Mouse (Mus musculus): ENCODE results near the gene Slc6a21. TPM values are rescaled to one million over a fixed set of nuclear protein-coding genes. Genes with fewer than 3 reads are reported as not detected.

Slc6a21 gene
- polyA plus RNA-seq, 1 experiment from 2014 or later, result 0.09 TPM

- no peak overlapping the region for H3K9ac ChIP-seq
Measured at GRCm38 (mm10) chr7:45302626-45303025, 25.3 kb downstream of the Slc6a21 start.

DNA sequence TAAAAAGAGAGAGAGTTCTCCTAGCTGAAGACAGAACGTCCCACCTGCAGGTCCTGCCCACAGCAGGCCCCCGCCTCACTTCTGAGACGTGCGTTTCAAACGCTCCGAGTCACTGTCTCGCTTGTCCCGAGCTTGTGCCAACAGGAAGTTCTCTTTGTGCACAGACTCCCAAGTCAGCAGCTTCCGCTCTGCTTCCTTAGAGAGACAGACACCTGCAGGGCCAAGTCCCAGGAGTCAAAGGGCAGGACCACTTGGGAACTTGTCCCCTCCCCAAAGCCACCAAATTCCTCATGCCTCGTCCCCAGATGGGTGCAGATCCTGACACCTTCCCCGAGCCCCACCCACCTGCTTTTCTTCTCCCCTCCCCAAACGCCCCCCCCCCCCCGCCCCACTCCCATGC is 27.6 kb downstream of the Slc6a21 start:
- 22% methylated on average over 12 of the region's 13 CpGs for WGBS
- no peaks in the 10 kb centered on the region for H3K27me3 ChIP-seq

More at GRCm38 (mm10) chr7:45302626-45303025, 25.3 kb downstream of the Slc6a21 start:
- 44% methylated on average over 8 of the region's 8 CpGs for WGBS
- H3K36me3 ChIP-seq, result no peaks in the 10 kb centered on the region
- H3K4me3 ChIP-seq, result no peak overlapping the region
- H3K9me3 ChIP-seq, result no peaks in the 10 kb centered on the region
- ATAC-seq (ENCODE audit: borderline replicate concordance, extremely low read depth, low FRiP score, low TSS enrichment), result no peak
- no peak overlapping the region for H3K27ac ChIP-seq
- peaks cover 16% of the 10 kb centered on the region for H3K4me1 ChIP-seq
- no peaks in the 10 kb centered on the region for H3K27me3 ChIP-seq
- H3K4me2 ChIP-seq, result no peak overlapping the region

GRCm38 (mm10) chr7:45305275-45305674 is 28.0 kb downstream of the Slc6a21 start:
- Histone ChIP-seq H3K36me3 (no peaks in the 10 kb centered on the region), H3K27me3 (no peaks in the 10 kb centered on the region), H3K9me3 (no peaks in the 10 kb centered on the region), H3K27ac (no peak overlapping the region), H3K4me2 (peak overlapping the region; percentile 39), H3K9ac (no peak overlapping the region), H3K4me3 (no peak overlapping the region), H3K4me1 (peaks cover 11% of the 10 kb centered on the region)
- peak; percentile 61 for ATAC-seq (ENCODE audit: borderline replicate concordance, extremely low read depth, low FRiP score, low TSS enrichment)
- 11% methylated on average over 17 of the region's 17 CpGs for WGBS

More for the DNA sequence above, 27.6 kb downstream of the Slc6a21 start:
- no peak overlapping the region for H3K27ac ChIP-seq
- ATAC-seq (ENCODE audit: borderline replicate concordance, extremely low read depth, low FRiP score, low TSS enrichment), result no peak; the same call in 1 of the 2 replicates
- H3K4me1 ChIP-seq, result peaks cover 15% of the 10 kb centered on the region
- H3K9me3 ChIP-seq, result no peaks in the 10 kb centered on the region
- no peak overlapping the region for H3K4me3 ChIP-seq
- H3K36me3 ChIP-seq, result no peaks in the 10 kb centered on the region
- H3K4me2 ChIP-seq, result peak overlapping the region; percentile 39
- H3K9ac ChIP-seq, result no peak overlapping the region

- no peak for ATAC-seq (ENCODE audit: borderline replicate concordance, extremely low read depth, low FRiP score, low TSS enrichment)
- no peak overlapping the region for H3K9ac ChIP-seq
- H3K27me3 ChIP-seq, result no peaks in the 10 kb centered on the region
- H3K4me3 ChIP-seq, result no peak overlapping the region
- no peaks in the 10 kb centered on the region for H3K36me3 ChIP-seq
- H3K4me1 ChIP-seq, result peaks cover 17% of the 10 kb centered on the region
- H3K27ac ChIP-seq, result no peak overlapping the region
- no peaks in the 10 kb centered on the region for H3K9me3 ChIP-seq
- 71% methylated on average over 15 of the region's 15 CpGs for WGBS
- no peak overlapping the region for H3K4me2 ChIP-seq
Measured at GRCm38 (mm10) chr7:45308551-45309240, 31.4 kb downstream of the Slc6a21 start.

DNA sequence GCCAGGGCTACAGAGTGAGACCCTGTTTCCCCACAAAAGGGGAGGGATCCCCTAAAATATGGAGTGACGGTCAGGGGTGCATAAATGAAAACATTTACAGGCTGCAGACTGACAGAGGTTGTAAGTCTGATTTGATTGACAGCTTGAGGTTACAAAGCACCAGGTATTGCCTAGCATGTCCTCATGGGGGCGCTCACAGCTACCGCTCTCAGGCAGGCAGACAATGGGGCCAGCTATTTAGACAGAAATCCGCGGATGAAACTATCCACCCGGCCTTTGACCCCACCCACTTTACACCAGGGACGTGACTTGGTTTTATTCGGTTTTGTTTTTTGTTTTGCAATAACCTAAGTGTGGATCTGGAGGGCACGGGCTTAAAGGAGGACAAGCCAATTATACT is 32.1 kb downstream of the Slc6a21 start:
- Histone ChIP-seq H3K9ac (no peak overlapping the region), H3K4me2 (no peak overlapping the region), H3K4me3 (no peak overlapping the region), H3K27ac (no peak overlapping the region), H3K9me3 (no peaks in the 10 kb centered on the region), H3K4me1 (peaks cover 17% of the 10 kb centered on the region), H3K36me3 (0 out of 2 replicates have a peak, but pooled peaks cover 2% of the 10 kb centered on the region), H3K27me3 (no peaks in the 10 kb centered on the region)
- no peak for ATAC-seq (ENCODE audit: borderline replicate concordance, extremely low read depth, low FRiP score, low TSS enrichment)
- WGBS, result 21% methylated on average over 9 of the region's 9 CpGs

DNA sequence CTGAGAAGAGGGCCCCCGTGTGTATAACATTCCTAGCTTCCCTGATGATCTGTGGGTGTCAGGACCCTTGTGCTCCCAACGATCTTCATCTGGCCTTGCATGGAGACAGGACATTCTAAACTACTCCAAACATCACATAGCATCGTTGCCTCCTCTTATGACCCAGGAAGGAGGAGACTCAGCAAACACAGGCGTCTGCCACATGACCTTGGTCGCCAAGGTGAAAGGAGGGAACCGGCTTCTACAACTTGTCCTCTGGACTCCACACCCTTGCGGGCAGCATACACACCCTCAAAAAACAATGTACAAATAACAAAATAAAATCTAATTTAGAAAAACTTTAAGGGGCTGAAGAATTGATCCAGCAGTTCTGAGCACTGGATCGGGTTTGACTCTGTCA is 34.7 kb downstream of the Slc6a21 start:
- Histone ChIP-seq H3K4me3 (no peak overlapping the region), H3K9me3 (no peaks in the 10 kb centered on the region), H3K27me3 (no peaks in the 10 kb centered on the region), H3K4me1 (peaks cover 10% of the 10 kb centered on the region), H3K27ac (no peak overlapping the region), H3K4me2 (no peak overlapping the region), H3K9ac (no peak overlapping the region), H3K36me3 (0 out of 2 replicates have a peak, but pooled peaks cover 12% of the 10 kb centered on the region)
- WGBS, result 26% methylated on average over 8 of the region's 8 CpGs
- ATAC-seq (ENCODE audit: borderline replicate concordance, extremely low read depth, low FRiP score, low TSS enrichment), result no peak

- Histone ChIP-seq H3K27me3 (no peaks in the 10 kb centered on the region), H3K36me3 (0 out of 2 replicates have a peak, but pooled peaks cover 13% of the 10 kb centered on the region), H3K4me2 (no peak overlapping the region), H3K27ac (peak overlapping the region; percentile 24; the same call in 1 of the 2 replicates), H3K9me3 (no peaks in the 10 kb centered on the region), H3K4me1 (peaks cover 10% of the 10 kb centered on the region), H3K4me3 (no peak overlapping the region), H3K9ac (no peak overlapping the region)
- 17% methylated on average over 10 of the region's 10 CpGs for WGBS
- ATAC-seq (ENCODE audit: borderline replicate concordance, extremely low read depth, low FRiP score, low TSS enrichment), result no peak
Measured at GRCm38 (mm10) chr7:45312686-45313453, 35.6 kb downstream of the Slc6a21 start.

GRCm38 (mm10) chr7:45313495-45313894 is 36.2 kb downstream of the Slc6a21 start:
- no peak overlapping the region for H3K4me2 ChIP-seq
- no peaks in the 10 kb centered on the region for H3K27me3 ChIP-seq
- H3K9me3 ChIP-seq, result no peaks in the 10 kb centered on the region
- no peak overlapping the region for H3K9ac ChIP-seq
- ATAC-seq (ENCODE audit: borderline replicate concordance, extremely low read depth, low FRiP score, low TSS enrichment), result no peak
- peaks cover 10% of the 10 kb centered on the region for H3K4me1 ChIP-seq
- peak overlapping the region; percentile 24; the same call in 1 of the 2 replicates for H3K27ac ChIP-seq
- no peak overlapping the region for H3K4me3 ChIP-seq
- 31% methylated on average over 9 of the region's 9 CpGs for WGBS
- peaks cover 15% of the 10 kb centered on the region; the same call in 1 of the 2 replicates for H3K36me3 ChIP-seq

GRCm38 (mm10) chr7:45315182-45315701 is 37.9 kb downstream of the Slc6a21 start:
- H3K4me1 ChIP-seq, result peaks cover 10% of the 10 kb centered on the region
- no peak overlapping the region for H3K4me2 ChIP-seq
- no peaks in the 10 kb centered on the region for H3K27me3 ChIP-seq
- no peaks in the 10 kb centered on the region for H3K9me3 ChIP-seq
- 78% methylated on average over 10 of the region's 10 CpGs for WGBS
- H3K9ac ChIP-seq, result no peak overlapping the region
- ATAC-seq (ENCODE audit: borderline replicate concordance, extremely low read depth, low FRiP score, low TSS enrichment), result no peak
- no peak overlapping the region for H3K4me3 ChIP-seq
- no peak overlapping the region for H3K27ac ChIP-seq
- peaks cover 17% of the 10 kb centered on the region; the same call in 1 of the 2 replicates for H3K36me3 ChIP-seq

DNA sequence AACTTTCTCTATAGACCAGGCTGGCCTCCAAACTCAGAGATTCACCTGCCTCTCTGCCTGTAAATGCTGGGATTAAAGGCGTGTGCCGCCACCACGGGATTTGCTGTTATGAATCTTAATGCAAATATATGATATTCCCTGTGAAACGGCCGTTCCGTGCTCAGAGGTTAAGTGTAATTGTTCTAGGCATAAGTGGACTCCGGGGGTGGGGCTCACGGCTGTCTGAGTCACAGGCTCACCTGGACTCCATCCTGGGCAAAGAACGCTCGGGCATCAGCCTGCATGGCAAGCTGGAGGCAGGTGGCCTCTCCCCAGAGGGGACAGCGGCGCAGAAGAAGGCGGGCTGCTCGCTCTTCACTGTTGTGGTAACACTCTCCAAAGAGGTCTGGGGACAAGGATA is 39.2 kb downstream of the Slc6a21 start:
- Histone ChIP-seq H3K27me3 (no peaks in the 10 kb centered on the region), H3K9me3 (no peaks in the 10 kb centered on the region), H3K4me2 (no peak overlapping the region), H3K27ac (no peak overlapping the region), H3K36me3 (peaks cover 17% of the 10 kb centered on the region; the same call in 1 of the 2 replicates), H3K4me3 (no peak overlapping the region), H3K9ac (no peak overlapping the region), H3K4me1 (peaks cover 10% of the 10 kb centered on the region)
- ATAC-seq (ENCODE audit: borderline replicate concordance, extremely low read depth, low FRiP score, low TSS enrichment), result no peak
- WGBS, result 76% methylated on average over 14 of the region's 14 CpGs

- no peak overlapping the region for H3K4me3 ChIP-seq
- 84% methylated on average over 4 of the region's 4 CpGs for WGBS
- no peaks in the 10 kb centered on the region for H3K27me3 ChIP-seq
- H3K4me1 ChIP-seq, result no peaks in the 10 kb centered on the region
- no peak overlapping the region for H3K27ac ChIP-seq
- peaks cover 32% of the 10 kb centered on the region for H3K36me3 ChIP-seq
- no peaks in the 10 kb centered on the region for H3K9me3 ChIP-seq
- H3K9ac ChIP-seq, result no peak overlapping the region
- no peak overlapping the region for H3K4me2 ChIP-seq
- no peak for ATAC-seq (ENCODE audit: borderline replicate concordance, extremely low read depth, low FRiP score, low TSS enrichment)
Measured at GRCm38 (mm10) chr7:45322245-45322644, 44.9 kb downstream of the Slc6a21 start.

GRCm38 (mm10) chr7:45323069-45323468 is 45.8 kb downstream of the Slc6a21 start:
- H3K27me3 ChIP-seq, result no peaks in the 10 kb centered on the region
- H3K9ac ChIP-seq, result no peak overlapping the region
- no peak for ATAC-seq (ENCODE audit: borderline replicate concordance, extremely low read depth, low FRiP score, low TSS enrichment)
- H3K4me1 ChIP-seq, result no peaks in the 10 kb centered on the region
- no peaks in the 10 kb centered on the region for H3K9me3 ChIP-seq
- H3K27ac ChIP-seq, result no peak overlapping the region
- WGBS, result 87% methylated on average over 5 of the region's 5 CpGs
- no peak overlapping the region for H3K4me2 ChIP-seq
- no peak overlapping the region for H3K4me3 ChIP-seq
- peaks cover 32% of the 10 kb centered on the region for H3K36me3 ChIP-seq
